ENCODE assay signal across 8 mouse cellular contexts in genomic region chr6:127153972-127154707, GRCm38 (mm10). TPM values are rescaled to one million over a fixed set of nuclear protein-coding genes. Genes with fewer than 3 reads are reported as not detected.
DNase-seq lines count a peak whose midpoint lies in the region; ATAC-seq and TF ChIP-seq lines count a peak whose summit lies in the region.

No protein-coding gene starts in this region.

- ATAC-seq in heart, embryonic 14.5 days (ENCODE audit: insufficient number of reproducible peaks, insufficient read depth, low FRiP score, low read depth), result no peak
- no peak for ATAC-seq in liver, embryonic 11.5 days (replicated peaks; ENCODE audit: low FRiP score)
- no peak for ATAC-seq in megakaryocyte-erythroid progenitor cell, adult 5-6 weeks (replicated peaks; ENCODE audit: low FRiP score, low TSS enrichment, poor library complexity, severe bottlenecking)

- WGBS in kidney, adult 2 months, result 2% methylated on average over 30 of the region's 30 CpGs
- under 1% methylated on average over 30 of the region's 30 CpGs for WGBS in heart, embryonic 14.5 days
- WGBS in liver, embryonic 11.5 days, result 1% methylated on average over 30 of the region's 30 CpGs
- WGBS in small intestine, adult 2 months, result 2% methylated on average over 30 of the region's 30 CpGs

- no peak for TF ChIP-seq CTCF in kidney, adult 2 months (conservative IDR thresholded peaks at IDR 0.05; ENCODE audit: insufficient read depth, insufficient read length, low read depth, low read length)
- no peak for TF ChIP-seq CTCF in small intestine, adult 2 months (IDR thresholded peaks at IDR 0.05; ENCODE audit: extremely low read depth, insufficient read length, insufficient replicate concordance, low read depth, low read length)

- H3K4me2 ChIP-seq in heart, embryonic 14.5 days (ENCODE audit: low read length), result peak overlapping the region; percentile 87
- peak overlapping the region; percentile 98 for H3K4me2 ChIP-seq in liver, embryonic 11.5 days

- H3K9me3 ChIP-seq in heart, embryonic 14.5 days (ENCODE audit: control insufficient read depth, low read length), result no peaks in the 10 kb centered on the region
- H3K9me3 ChIP-seq in liver, embryonic 11.5 days (ENCODE audit: control insufficient read depth, low read length), result no peaks in the 10 kb centered on the region

- peak overlapping the region; percentile 36 for H3K4me3 ChIP-seq in kidney, adult 2 months (ENCODE audit: insufficient read depth, low read depth, low read length)
- peak overlapping the region; percentile 54 to 69 for H3K4me3 ChIP-seq in heart, embryonic 14.5 days (ENCODE audit: control insufficient read depth in 1 of 2, insufficient read depth in 1 of 2, low read depth in 1 of 2, low read length in 2 of 2)
- peak overlapping the region; percentile 75 for H3K4me3 ChIP-seq in liver, embryonic 11.5 days (ENCODE audit: low read depth, low read length)
- H3K4me3 ChIP-seq in small intestine, adult 2 months (ENCODE audit: low read depth, low read length), result peak overlapping the region; percentile 56

- H3K36me3 ChIP-seq in kidney, adult 2 months (ENCODE audit: control insufficient read depth, insufficient read depth, low read length), result no peaks in the 10 kb centered on the region
- H3K36me3 ChIP-seq in heart, embryonic 14.5 days (ENCODE audit: control insufficient read depth, insufficient read depth, low read length), result no peaks in the 10 kb centered on the region
- no peaks in the 10 kb centered on the region for H3K36me3 ChIP-seq in liver, embryonic 11.5 days (ENCODE audit: control insufficient read depth, insufficient read depth, low read length)
- H3K36me3 ChIP-seq in small intestine, adult 2 months (ENCODE audit: control insufficient read depth, insufficient read depth, low read length), result no peaks in the 10 kb centered on the region

- no peak for TF ChIP-seq POLR2A in kidney, adult 2 months (IDR thresholded peaks at IDR 0.05; ENCODE audit: low read depth, low read length)
- no peak for TF ChIP-seq POLR2A in small intestine, adult 2 months (IDR thresholded peaks at IDR 0.05; ENCODE audit: low read depth, low read length)

- H3K27ac ChIP-seq in kidney, adult 2 months (ENCODE audit: insufficient read depth, low read depth, low read length), result no peak overlapping the region
- H3K27ac ChIP-seq in heart, embryonic 14.5 days (replicated peaks in 1 of 2; ENCODE audit: control insufficient read depth in 1 of 2, insufficient read depth in 1 of 2, low read depth in 2 of 2, low read length in 2 of 2), result peak overlapping the region; percentile 79 to 86
- H3K27ac ChIP-seq in liver, embryonic 11.5 days (ENCODE audit: low read depth, low read length), result peak overlapping the region; percentile 77
- H3K27ac ChIP-seq in small intestine, adult 2 months (ENCODE audit: insufficient read depth, low read depth, low read length), result peak overlapping the region; percentile 12; the same call in 1 of the 2 replicates

- peaks cover 1% of the 10 kb centered on the region for H3K27me3 ChIP-seq in kidney, adult 2 months (replicated peaks; ENCODE audit: control insufficient read depth, insufficient read depth, low read length)
- no peaks in the 10 kb centered on the region; the same call in 1 of the 2 replicates for H3K27me3 ChIP-seq in heart, embryonic 14.5 days (ENCODE audit: control insufficient read depth, insufficient read depth, low read length)
- H3K27me3 ChIP-seq in liver, embryonic 11.5 days (replicated peaks; ENCODE audit: control insufficient read depth, insufficient read depth, low read length), result peaks cover 39% of the 10 kb centered on the region
- peaks cover 39% of the 10 kb centered on the region for H3K27me3 ChIP-seq in small intestine, adult 2 months (ENCODE audit: control insufficient read depth, insufficient read depth, low read length)

- peak overlapping the region; percentile 69 for H3K9ac ChIP-seq in heart, embryonic 14.5 days (ENCODE audit: low read length)
- peak overlapping the region; percentile 76 for H3K9ac ChIP-seq in liver, embryonic 11.5 days (ENCODE audit: low read depth, low read length)

- intact Hi-C loops in left cerebral cortex, postnatal 4 days (cut with DNase I), result no loop called here

- peaks cover 5% of the 10 kb centered on the region; the same call in 1 of the 2 replicates for H3K4me1 ChIP-seq in kidney, adult 2 months (ENCODE audit: control insufficient read depth, insufficient read depth, low read length)
- H3K4me1 ChIP-seq in heart, embryonic 14.5 days (ENCODE audit: control insufficient read depth in 2 of 2, insufficient read depth in 2 of 2, low read length in 2 of 2), result peaks cover 16 to 30% of the 10 kb centered on the region in 2 experiments
- H3K4me1 ChIP-seq in liver, embryonic 11.5 days (replicated peaks; ENCODE audit: control insufficient read depth, insufficient read depth, low read length), result peaks cover 31% of the 10 kb centered on the region
- peaks cover 26% of the 10 kb centered on the region for H3K4me1 ChIP-seq in small intestine, adult 2 months (ENCODE audit: control insufficient read depth, insufficient read depth, insufficient read length, low read length)

- DNase-seq in kidney, adult 2 months, result peak; percentile 15
- no peak for DNase-seq in kidney, adult 8-10 months
- peak; percentile 65 for DNase-seq in R1 (ENCODE audit: low read depth, low spot score)
- peak; percentile 60 for DNase-seq in liver, embryonic 11.5 days (ENCODE audit: low spot score)
- DNase-seq in left cerebral cortex, postnatal 4 days, result no peak

RNA-seq across cellular contexts. Expression of gene Ccnd2, which starts 2.1 kb away (rescaled TPM):
- 18.8 and 27.7 TPM in 2 replicates for polyA plus RNA-seq in kidney, adult 2 months (2012; rRNA removed)
- 532 and 571 TPM in 2 replicates for polyA plus RNA-seq in heart, embryonic 14.5 days (2014; fragmentation: Nextera tagmentation; extraction: Ambion mirVana)
- polyA plus RNA-seq in liver, embryonic 11.5 days (2014; fragmentation: Nextera tagmentation; extraction: Ambion mirVana), result 273 and 275 TPM in 2 replicates
- polyA plus RNA-seq in small intestine, adult 2 months (2012; rRNA removed), result 17.5 and 42.9 TPM in 2 replicates
- 100 to 1,000 TPM; 139 to 147 TPM for total RNA-seq in left cerebral cortex, postnatal 4 days (2021)
- total RNA-seq in megakaryocyte-erythroid progenitor cell, adult 5-6 weeks (2014; fragmentation: Nextera tagmentation), result 73.8 and 98.1 TPM in 2 replicates
- 37.0 and 40.1 TPM in 2 replicates for total RNA-seq in megakaryocyte-erythroid progenitor cell, adult 5-6 weeks (2017)

RNA-seq across cellular contexts. Expression of gene Tigar, which starts 44.8 kb away (rescaled TPM):
- polyA plus RNA-seq in kidney, adult 2 months (2012; rRNA removed), result 2.4 and 3.0 TPM in 2 replicates
- polyA plus RNA-seq in heart, embryonic 14.5 days (2014; fragmentation: Nextera tagmentation; extraction: Ambion mirVana), result 6.8 and 7.4 TPM in 2 replicates
- polyA plus RNA-seq in liver, embryonic 11.5 days (2014; fragmentation: Nextera tagmentation; extraction: Ambion mirVana), result 2.2 and 2.5 TPM in 2 replicates
- polyA plus RNA-seq in small intestine, adult 2 months (2012; rRNA removed), result 1.3 and 1.7 TPM in 2 replicates
- total RNA-seq in left cerebral cortex, postnatal 4 days (2021), result 10 to 100 TPM; 16.4 to 18.6 TPM
- total RNA-seq in megakaryocyte-erythroid progenitor cell, adult 5-6 weeks (2014; fragmentation: Nextera tagmentation), result 0.47 TPM in 1 of 2 replicates, not detected in the other
- total RNA-seq in megakaryocyte-erythroid progenitor cell, adult 5-6 weeks (2017), result 0.30 and 3.1 TPM in 2 replicates

Comparison
In these comparisons a context has a peak if more than half of its experiments do, and no peak if none do; other contexts are left out.
1. DNase-seq: peak in kidney, adult 2 months (single experiment), R1 (single experiment) and liver, embryonic 11.5 days (single experiment); none in kidney, adult 8-10 months (0 of 2) and left cerebral cortex, postnatal 4 days (single experiment).
2. Peak in every context shown above with its lines, with median percentiles within 50 percentile points of each other: H3K4me3 ChIP-seq.